In genomic region chr13:111796191-111796920, GRCm38 (mm10) we compare ENCODE assay signal across 8 mouse cellular contexts. TPM values are rescaled to one million over a fixed set of nuclear protein-coding genes. Genes with fewer than 3 reads are reported as not detected.
DNase-seq lines count a peak whose midpoint lies in the region; ATAC-seq and TF ChIP-seq lines count a peak whose summit lies in the region.

No protein-coding gene starts in this region.

- H3K36me3 ChIP-seq in kidney, embryonic 16.5 days (ENCODE audit: insufficient read depth, low read length) = no peaks in the 10 kb centered on the region
- peaks cover 4% of the 10 kb centered on the region; the same call in 1 of the 2 replicates for H3K36me3 ChIP-seq in liver, postnatal 0 days (replicated peaks; ENCODE audit: insufficient read depth, low read length)

- 0 out of 2 replicates have a peak overlapping the region, but pooled peaks have one; percentile 29 for H3K9ac ChIP-seq in kidney, embryonic 16.5 days (replicated peaks; ENCODE audit: low read length)
- peak overlapping the region; percentile 3; the same call in 1 of the 2 replicates for H3K9ac ChIP-seq in liver, postnatal 0 days (replicated peaks)

- intact Hi-C loops in heart, postnatal 10 days (cut with DNase I) = no loop called here

- H3K4me1 ChIP-seq in kidney, embryonic 16.5 days (ENCODE audit: insufficient read depth, low read length) = peaks cover 88% of the 10 kb centered on the region
- peaks cover 73% of the 10 kb centered on the region for H3K4me1 ChIP-seq in bone marrow macrophage, adult 2 months (ENCODE audit: control insufficient read depth, insufficient read depth, low read length)
- H3K4me1 ChIP-seq in liver, postnatal 0 days (ENCODE audit: insufficient read depth) = peaks cover 69% of the 10 kb centered on the region

- WGBS in kidney, embryonic 16.5 days = 50% methylated on average over 11 of the region's 11 CpGs
- WGBS in liver, postnatal 0 days (ENCODE audit: insufficient replicate concordance) = 19% methylated on average over 11 of the region's 11 CpGs

- peak overlapping the region; percentile 66 for H3K27ac ChIP-seq in kidney, embryonic 16.5 days (ENCODE audit: low read length)
- H3K27ac ChIP-seq in bone marrow macrophage, adult 2 months (ENCODE audit: insufficient read depth, low read depth, low read length) = peak overlapping the region; percentile 88
- H3K27ac ChIP-seq in liver, postnatal 0 days (ENCODE audit: low read depth) = peak overlapping the region; percentile 72

- no peak for TF ChIP-seq EP300 in liver, postnatal 0 days (IDR thresholded peaks at IDR 0.05; ENCODE audit: low read depth)

- H3K9me3 ChIP-seq in kidney, embryonic 16.5 days (ENCODE audit: low read length) = no peaks in the 10 kb centered on the region
- H3K9me3 ChIP-seq in liver, postnatal 0 days (ENCODE audit: low read length) = no peaks in the 10 kb centered on the region

- TF ChIP-seq POLR2A in bone marrow macrophage, adult 2 months (IDR thresholded peaks at IDR 0.05; ENCODE audit: borderline replicate concordance, low read depth, low read length) = no peak

- no peaks in the 10 kb centered on the region for H3K27me3 ChIP-seq in kidney, embryonic 16.5 days (ENCODE audit: insufficient read depth, low read length)
- no peaks in the 10 kb centered on the region for H3K27me3 ChIP-seq in liver, postnatal 0 days (ENCODE audit: insufficient read depth, low read length)

- peak; percentile 58 for ATAC-seq in kidney, embryonic 16.5 days (ENCODE audit: low FRiP score, low TSS enrichment)
- peak; percentile 85 for ATAC-seq in liver, postnatal 0 days

- no peak overlapping the region for H3K4me3 ChIP-seq in kidney, embryonic 16.5 days (ENCODE audit: low read length)
- H3K4me3 ChIP-seq in bone marrow macrophage, adult 2 months (ENCODE audit: insufficient read depth, low read length) = peak overlapping the region; percentile 47
- H3K4me3 ChIP-seq in liver, postnatal 0 days (ENCODE audit: low read depth, low read length) = 0 out of 2 replicates have a peak overlapping the region, but pooled peaks have one; percentile 0

- H3K4me2 ChIP-seq in kidney, embryonic 16.5 days (replicated peaks; ENCODE audit: low read depth, low read length) = no peak overlapping the region; the same call in 1 of the 2 replicates
- H3K4me2 ChIP-seq in liver, postnatal 0 days (ENCODE audit: low read depth, low read length) = peak overlapping the region; percentile 59

- no peak for TF ChIP-seq CTCF in bone marrow macrophage, adult 2 months (IDR thresholded peaks at IDR 0.05; ENCODE audit: low read depth, low read length)
- TF ChIP-seq CTCF in liver, postnatal 0 days (IDR thresholded peaks at IDR 0.05; ENCODE audit: low read depth) = no peak

- DNase-seq in kidney, adult 9 months = no peak
- DNase-seq in heart, postnatal 10 days = peak; percentile 58 to 67
- DNase-seq in liver, postnatal 0 days = peak; percentile 82
- DNase-seq in ovary, postnatal 14 days (ENCODE audit: low spot score) = peak; percentile 62
- DNase-seq in left cerebral cortex, adult 8-10 months (ENCODE audit: low spot score in 2 of 2) = no peak
- DNase-seq in left cerebral cortex, adult 18-20 months (ENCODE audit: low spot score in 2 of 2) = no peak

RNA-seq across cellular contexts. Expression of gene Map3k1, which starts 12.4 kb away (rescaled TPM):
- polyA plus RNA-seq in kidney, embryonic 16.5 days (2015; fragmentation: Nextera tagmentation; extraction: Ambion mirVana) = 26.6 and 31.1 TPM in 2 replicates
- polyA plus RNA-seq in bone marrow macrophage, adult 2 months (2012; ENCODE audit: insufficient read depth, insufficient read length, missing spikeins) = 58.7 and 61.5 TPM in 2 replicates
- 10 to 100 TPM; 33.7 to 38.5 TPM for total RNA-seq in heart, postnatal 10 days (2021)
- polyA plus RNA-seq in liver, postnatal 0 days (2015; fragmentation: Nextera tagmentation; extraction: Ambion mirVana) = 10.8 and 11.5 TPM in 2 replicates
- total RNA-seq in left cerebral cortex, adult 8-10 months (2022) = 10 to 100 TPM in 3 of 4 experiments, 1 to 10 TPM in 1; 8.5 to 13.2 (median 12.0) TPM
- 10 to 100 TPM in 1 of 2 experiments, 1 to 10 TPM in 1; 9.0 to 10.7 TPM for total RNA-seq in left cerebral cortex, adult 18-20 months (2021)

Comparison
In these comparisons a context has a peak if more than half of its experiments do, and no peak if none do; other contexts are left out.
1. DNase-seq: peak in heart, postnatal 10 days (2 of 2), liver, postnatal 0 days (single experiment) and ovary, postnatal 14 days (single experiment); none in kidney, adult 9 months (single experiment), left cerebral cortex, adult 8-10 months (0 of 2) and left cerebral cortex, adult 18-20 months (0 of 2).
2. Peak in every context shown above with its lines, with median percentiles within 50 percentile points of each other: H3K27ac ChIP-seq.